Mouse (Mus musculus) urinary bladder, postnatal 36 days (tissue): ENCODE measurements around the gene Adgrb2.

ENCODE experiments used
- DNase-seq, 2 experiments: peaks; one replicate each; pipeline ENCODE4 v3.0.0; 2022; ENCODE audit warnings: low spot score in 2 of 2, mixed read lengths in 1 of 2

Gene Adgrb2

DNA sequence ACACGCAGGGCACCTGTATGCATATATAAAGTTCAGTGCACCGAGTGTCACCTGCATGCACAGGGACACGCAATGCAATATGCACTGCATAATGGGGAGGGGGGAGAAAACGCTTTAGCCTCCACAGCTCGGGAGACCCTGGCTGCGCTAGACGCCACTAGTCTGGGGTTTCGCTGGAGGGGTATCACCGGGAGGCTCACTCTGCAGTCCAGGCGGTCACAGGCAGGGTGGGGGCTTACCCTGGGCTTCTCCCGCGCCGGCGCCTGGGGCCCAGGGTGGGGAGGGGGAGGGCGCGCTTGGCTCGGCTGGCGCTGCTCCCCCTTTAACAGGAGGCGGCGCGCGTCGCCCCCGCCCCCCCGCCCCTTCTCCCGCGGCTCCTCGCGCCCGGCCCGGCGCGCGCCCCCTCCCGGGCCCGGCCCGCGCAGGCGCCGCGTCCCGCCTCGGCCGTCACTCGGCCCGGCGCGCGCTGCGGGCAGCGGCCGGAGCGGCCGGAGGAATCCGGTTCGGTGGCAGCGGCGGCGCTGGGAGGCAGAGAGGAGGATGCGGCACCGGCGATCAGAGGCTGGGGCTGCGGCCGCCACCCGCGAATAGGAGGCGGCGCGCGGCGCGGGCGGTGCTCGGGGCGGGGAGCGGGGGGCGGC is at the start of gene Adgrb2:
Gene Adgrb2 (plus strand): TSS at position 450 of the 641 bp plus-strand sequence.
- no peak for DNase-seq

DNA sequence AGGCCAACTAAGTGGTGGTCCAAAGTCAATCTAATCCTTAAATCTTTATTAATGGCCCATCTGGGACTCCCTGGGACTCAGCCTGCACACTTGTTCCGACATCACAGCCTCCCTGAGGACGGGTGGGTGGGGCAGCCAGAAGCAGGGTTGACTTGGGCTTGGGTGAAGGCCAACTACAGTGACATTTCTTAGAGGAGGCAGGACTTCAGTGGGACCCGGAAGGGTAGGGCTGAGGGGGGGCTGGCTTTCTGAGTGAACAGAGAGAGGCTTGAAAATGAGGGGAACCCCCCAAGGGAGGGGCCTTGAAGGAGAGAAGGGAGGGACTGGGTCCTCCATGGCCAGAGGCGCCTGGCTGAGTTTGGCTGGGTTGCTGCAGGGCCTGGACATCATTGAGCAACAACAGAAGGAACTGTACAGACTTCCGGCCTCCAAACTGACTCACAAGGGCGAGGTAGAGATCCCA is 33.3 kb upstream of the Adgrb2 start:
- peak; percentile 47 to 64 for DNase-seq

DNA sequence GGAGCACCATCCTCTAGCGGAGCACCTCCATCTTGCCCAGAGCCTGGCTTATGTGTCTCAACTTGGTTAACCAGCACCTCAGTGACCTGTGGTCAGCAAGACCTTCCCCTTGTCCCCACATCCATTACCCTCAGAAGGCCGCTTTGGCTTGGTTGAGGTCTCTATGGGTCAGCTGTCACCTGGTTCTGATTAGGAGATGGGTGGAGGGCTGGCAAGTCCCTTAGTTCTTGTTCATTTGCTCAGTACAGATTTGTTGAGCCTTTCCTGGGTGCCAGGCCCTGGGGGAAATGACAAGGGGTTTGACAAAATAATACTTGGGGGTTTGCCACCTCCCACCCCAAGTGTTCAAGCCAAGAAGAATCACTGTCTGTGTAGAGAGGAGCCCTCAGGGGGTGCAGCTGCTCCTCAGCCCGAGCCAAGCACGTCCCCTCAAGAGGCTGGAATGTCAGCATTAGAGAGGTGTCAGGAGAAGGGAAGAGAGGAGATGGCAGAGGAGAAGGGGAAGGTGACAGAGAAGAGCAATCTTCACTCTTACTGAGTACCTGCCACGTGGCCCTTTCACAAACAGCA is 32.3 kb upstream of the Adgrb2 start:
- DNase-seq: no peak

DNA sequence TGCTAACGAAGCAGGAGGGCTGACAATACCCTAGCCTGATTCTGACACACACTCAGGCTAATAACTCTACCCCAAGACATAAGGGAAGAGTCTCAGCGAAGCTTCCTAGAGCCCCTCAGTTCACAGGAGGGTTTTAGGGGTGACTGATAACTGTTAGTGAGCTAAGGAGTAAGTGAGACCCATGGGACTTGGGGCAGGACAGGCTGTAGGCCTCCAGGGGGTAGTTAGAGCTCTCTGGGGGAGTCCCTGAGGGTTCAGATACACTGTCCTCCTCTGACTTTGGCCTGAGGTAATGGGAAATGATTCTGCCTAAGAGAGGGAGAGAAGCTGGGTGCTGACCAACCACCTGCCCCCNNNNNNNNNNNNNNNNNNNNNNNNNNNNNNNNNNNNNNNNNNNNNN is 30.1 kb upstream of the Adgrb2 start:
- no peak for DNase-seq

DNA sequence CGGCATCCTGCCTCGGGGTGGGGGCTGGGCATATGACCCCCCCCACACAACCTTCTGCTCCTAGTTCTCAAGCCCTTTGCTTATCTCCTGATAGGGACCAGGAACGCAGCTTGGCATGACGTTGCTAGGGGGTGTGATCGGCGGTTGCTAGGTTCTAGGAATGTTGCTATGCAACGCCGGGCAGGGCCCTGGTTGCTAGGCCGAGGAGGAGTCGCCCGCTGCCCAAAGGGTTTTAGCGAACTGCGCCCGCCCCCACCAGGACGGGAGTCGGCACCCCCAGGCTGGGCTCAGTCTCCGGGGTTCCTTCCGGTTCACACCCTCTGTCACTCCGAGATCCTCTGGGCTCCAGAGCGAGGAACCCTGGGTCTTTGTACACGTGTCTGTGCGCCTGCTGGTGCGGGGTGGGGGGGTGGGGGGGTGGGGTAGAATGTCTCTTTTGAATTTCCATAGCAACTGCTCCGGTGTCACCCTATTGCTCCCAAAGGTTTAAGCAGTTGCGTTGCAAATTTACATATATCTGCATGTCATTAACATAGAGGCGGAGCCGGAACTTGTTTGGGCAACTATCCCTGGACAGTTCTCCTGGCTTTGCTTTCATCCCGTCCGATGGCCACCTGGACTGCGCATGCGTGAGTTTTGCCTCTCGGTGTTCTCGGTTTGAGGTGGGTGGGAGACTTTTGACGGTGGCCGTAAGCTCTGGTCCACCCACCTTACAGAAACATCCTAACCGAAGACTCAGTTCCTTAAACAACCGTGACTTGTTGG is 24.3 kb upstream of the Adgrb2 start:
- peak; percentile 54 to 68 for DNase-seq

DNA sequence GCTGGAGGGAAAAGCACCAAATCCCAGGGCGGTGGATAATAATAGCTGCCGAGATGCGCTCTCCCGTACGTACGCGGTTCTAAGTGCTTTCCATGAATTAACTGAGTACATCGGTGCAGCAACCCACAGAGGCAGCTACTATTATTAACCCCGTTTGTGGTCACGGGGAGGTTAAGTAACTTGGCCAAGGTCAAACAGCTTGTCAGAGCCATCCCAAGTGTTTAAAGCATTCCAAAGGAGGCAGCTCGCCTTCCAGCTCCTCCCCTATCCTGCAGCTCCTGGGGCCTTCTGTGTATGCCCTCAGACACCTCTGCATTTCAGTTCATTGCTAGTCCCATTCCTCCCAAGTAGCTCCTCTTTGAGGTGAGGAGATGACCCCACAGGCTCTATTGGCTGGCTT is 19.4 kb upstream of the Adgrb2 start:
- DNase-seq: no peak

DNA sequence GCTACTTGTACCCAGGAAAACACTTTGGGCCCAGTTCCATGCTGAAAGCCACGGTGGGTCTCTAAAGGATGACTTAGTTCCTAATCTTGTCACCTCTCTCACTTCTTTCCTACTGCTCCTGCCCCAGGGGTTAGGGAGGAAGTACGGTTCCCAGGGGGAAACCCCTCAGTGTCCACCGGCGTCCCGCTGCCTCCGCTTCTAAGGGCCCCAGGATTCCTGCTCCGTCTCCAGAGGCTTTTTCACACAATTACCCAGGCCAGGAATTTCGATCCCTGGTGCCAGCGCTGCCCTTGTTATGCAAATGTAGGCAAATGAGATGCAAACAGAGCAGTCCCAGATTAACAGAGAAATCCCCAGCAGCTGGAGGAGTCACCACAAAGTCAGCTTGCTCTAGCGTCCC is 18.5 kb upstream of the Adgrb2 start:
- no peak for DNase-seq

DNA sequence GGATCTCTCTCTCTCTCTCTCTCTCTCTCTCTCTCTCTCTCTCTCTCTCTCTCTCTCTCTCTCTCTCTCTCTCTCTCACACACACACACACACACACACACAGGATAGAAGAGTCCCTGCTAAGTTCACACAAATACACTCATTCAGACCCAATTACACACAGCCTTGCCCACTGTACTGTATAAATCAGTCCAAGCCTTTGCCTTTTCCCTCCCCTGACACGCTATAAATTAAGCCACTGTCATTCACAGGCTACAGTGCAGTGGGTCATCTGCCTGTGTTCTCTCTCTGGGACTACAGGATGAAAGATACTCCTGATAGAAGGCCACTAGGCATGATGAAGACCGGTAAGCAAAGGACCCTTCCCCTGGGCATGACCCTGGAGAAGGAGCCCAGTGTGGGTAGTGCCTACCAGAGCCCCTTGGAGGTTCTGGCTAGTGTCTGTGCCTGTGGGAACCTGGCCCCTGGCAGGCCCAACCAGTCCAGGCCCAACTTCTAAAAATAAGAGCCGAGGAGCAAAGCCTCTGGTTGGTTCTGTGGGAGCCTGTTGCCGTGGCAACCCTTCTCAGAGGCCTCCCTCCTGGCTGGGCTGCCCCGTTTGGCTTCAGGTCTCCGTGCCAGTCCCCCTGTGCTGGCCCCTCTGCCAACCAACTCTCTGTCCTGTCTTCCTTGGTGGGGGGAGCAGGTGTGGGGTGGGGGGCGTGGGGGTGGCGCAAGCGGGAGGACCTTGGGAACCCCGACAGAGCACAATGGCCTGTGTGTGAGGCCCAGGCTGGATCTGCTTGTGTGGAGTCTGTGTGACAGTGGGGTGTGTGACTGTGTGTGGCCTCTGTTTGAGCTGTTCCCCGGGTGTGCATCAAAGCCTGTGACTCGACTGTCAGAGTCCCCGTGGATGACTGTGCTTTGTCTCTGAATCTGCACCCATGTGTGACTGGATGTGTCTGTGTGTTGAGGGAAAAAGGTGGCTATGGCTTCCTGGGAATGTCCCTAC is 17.4 kb upstream of the Adgrb2 start:
- no peak for DNase-seq

DNA sequence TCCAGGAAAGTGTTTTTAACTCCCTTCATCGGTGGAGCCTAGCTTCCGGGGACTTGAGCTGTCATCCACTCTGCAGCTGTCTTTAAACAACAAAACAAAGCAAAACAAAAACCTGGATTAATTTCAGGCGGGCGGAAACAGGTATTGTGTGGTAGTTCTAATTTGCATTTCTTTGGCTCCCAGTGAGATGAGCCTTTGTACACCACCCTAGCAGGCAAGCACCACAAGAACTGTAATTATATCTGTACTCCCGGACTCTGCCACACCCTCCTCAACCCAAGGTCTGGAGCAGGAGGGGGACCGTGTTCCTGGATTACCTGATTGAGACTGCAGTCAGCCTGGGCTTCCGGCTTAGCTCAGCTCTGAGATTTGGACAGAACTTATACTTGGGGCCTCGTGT is 14.5 kb upstream of the Adgrb2 start:
- DNase-seq: no peak

DNA sequence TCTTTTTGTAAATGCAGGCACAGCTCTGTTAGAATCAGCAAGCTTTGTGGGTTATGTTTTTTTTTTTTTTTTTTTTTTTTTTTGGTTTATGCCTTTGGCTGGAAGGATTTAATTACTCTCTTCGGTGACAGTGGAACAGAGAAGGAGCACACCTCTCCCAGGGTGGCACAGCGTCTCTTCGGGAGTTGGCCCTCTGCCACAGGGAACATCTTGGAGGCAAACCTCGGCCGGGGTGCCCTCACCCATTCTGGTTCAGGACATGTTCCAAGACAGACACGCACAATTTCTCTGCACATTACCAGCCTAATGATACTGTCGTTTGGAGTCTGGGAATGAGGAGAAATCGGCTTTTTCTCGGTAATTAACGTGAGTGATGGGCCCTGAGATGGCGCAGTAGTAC is 13.8 kb upstream of the Adgrb2 start:
- no peak for DNase-seq

DNA sequence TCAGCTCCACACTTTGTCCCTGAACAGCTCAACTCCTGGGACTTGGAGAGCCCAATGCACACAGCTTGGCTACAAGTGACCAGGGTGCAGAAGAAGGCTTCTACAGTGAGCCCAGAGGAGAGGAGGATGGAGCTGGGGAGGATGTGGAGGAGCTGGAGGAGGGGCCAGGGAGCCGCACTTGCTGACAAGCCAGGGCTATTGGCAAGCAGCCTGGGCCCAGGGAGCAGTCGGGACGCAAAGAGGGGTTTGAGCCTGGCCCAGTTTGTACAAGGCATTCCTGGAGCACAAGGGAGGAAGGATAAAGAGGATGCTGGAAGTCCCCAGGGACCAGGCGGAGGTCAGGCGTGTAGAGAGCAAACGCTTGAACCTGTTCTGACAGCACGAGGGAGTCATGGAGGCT is 12.7 kb upstream of the Adgrb2 start:
- no peak for DNase-seq

DNA sequence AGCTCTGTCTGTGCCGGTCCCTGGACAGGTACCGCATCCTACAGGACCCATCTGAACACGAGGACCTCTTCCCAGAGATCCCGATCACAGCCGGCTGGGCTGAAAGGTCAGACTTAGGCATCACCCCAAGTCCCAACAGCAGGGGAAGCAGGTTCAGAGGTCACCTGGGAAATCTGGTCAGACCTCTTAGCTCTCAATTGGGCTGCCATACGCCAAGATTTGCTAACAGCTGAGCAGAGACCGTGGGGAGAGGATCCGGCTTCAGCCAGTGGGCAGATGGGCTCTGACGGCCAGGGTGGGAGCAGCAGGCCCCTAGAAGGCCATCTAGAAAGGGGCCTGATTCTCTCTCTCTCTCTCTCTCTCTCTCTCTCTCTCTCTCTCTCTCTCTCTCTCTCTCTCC is 10.4 kb upstream of the Adgrb2 start:
- DNase-seq: no peak

DNA sequence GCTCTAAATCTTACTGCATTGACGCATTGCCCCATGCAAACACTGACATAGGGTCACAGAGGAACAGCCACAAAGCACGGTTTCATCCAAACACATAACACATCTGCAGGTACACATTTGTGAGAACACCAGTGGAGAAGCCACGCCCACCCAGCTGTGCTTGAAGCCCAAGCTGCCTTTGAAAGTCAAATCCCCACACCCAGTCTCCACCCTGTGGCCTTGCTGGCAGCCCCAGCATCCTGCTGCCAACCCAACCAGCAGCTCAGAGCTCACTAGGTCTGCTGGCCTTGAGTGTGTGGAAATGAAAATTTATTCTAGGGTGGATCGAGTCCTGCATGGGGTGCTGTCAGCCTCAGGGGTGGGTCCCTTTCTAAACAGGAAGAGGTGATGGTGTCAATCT is 7.4 kb upstream of the Adgrb2 start:
- DNase-seq: no peak

DNA sequence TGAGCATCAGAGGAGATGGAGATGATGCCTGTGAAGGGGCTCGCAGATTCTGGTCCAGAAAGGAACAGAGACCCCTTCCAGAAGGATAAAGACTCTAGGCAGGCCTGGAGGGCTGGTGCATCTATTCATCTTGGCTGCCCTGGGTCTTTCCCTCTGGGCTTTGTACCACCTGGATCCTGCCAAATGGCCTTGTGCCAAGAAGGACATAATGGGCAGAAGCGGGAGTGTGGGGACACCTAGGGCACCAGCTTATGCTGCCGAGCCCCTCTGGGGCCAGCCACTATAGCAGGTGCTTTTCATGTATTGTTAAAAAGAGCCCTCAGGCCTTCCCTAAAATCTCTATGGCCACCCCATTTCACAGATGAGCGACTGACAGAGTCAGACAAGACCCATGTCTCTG is 6.4 kb upstream of the Adgrb2 start:
- DNase-seq: no peak

DNA sequence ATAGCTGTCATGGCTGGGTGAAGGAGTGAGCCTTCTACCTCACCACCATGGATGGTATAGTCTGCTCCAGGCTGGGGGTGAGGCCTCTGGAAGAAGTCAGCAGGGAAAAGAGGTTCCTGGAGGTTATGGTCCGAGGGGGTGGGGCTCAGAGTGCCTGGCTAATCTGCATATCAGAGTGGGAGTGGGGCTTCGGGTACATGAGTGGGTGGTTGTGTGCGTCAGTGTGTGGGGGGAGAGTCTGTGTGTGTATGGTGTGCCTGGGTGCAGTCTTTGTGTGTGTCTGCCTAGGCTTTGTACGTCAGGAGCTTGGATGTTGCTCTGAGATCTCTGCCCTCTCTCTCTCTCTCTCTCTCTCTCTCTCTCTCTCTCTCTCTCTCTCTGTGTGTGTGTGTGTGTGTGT is 5.7 kb upstream of the Adgrb2 start:
- DNase-seq: no peak

DNA sequence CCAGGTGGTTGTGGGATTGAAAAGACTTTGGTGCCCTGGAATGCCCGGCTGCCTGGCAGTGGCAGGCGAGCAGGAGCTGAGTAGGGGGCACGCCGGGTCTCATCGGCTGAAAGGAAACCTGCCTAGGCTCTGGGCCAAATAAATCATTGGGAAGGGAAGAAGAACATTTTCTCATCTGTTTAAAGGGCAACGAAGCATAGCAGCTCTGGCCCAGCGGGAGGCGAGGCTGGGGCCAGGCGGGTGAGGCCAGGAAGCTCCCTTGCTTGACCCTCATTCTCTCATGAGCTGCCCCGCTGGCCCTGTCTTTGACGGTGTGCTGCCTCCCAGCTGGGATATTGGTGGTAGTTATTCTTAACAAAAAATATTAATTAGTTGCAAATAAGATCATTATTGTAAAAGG is 3.0 kb upstream of the Adgrb2 start:
- DNase-seq: no peak

DNA sequence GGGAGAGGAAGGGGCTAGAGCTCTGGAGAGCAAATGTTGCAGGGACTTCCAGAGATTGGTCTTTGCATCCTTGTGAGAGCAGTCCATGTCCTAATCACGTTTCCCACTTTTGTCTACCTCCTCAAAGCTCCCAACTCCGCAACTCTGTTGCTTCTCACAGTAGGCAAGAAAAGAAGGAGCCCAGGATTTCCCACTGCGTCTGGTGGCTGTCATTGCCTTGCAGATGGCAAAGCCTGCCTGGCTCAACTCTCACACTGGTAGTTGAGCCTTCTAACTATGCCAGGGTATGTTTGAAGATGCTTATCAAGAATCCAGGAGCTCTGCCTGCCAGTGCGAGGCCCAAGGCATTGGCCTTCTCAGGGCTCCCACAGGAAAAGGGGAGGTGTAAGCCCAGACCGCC is 1.6 kb upstream of the Adgrb2 start:
- no peak for DNase-seq

DNA sequence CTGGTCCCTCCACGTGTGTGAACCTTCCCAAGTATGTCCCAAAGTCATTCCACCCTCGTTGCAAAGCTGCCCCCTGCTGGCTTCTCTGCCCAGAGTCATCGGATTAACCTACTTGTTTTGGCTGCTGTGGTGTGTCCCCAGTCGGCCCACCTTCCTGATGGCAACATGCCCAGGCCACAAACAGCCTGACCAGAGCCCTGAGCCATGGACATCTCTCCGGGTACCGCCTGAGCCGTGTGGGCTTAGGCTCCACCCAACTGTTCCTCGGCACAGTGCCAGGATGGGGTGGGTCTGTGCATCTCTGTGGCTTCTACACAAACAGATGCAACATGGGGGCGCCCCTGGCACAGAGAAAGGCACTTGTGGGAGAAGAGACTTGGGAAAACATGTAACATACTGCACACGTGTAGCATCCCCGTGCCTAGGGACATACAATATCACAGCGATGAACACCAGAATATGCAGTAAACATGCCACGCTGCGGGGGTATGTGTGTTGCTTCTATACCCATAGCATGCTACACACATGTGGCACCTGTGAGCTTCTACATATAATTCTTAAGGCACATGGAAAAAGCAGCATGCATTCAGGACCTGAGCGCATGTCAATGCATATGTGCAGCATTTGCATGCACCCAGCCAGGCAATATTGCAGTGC is 778 bp upstream of the Adgrb2 start:
- DNase-seq: peak; percentile 29 to 47

DNA sequence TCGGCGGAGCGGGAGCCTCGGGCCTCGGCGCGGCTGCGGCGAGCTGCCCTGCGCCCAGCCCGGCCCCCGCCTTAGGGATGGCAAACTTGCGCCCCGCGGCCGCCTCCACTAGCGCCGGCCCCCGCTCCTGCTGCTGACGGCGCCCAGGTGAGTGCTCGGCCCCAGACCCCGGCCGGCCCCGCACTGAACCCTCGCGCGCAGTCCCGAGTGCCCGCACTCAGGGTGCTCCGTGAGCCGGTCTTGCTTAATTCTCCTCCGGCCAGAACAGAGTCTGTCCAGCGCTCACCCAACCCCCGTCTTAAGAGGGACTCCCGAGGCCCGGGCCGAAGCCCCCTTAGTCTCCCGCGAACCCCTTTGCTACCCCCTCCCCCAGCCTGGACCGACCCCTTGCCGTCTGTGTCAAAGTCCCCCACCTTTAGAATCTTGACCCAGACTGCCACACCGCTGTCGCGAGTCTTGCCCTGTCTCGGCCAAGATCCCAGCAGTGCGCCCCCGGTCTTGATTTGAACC is 546 bp downstream of the Adgrb2 start:
- DNase-seq: no peak

DNA sequence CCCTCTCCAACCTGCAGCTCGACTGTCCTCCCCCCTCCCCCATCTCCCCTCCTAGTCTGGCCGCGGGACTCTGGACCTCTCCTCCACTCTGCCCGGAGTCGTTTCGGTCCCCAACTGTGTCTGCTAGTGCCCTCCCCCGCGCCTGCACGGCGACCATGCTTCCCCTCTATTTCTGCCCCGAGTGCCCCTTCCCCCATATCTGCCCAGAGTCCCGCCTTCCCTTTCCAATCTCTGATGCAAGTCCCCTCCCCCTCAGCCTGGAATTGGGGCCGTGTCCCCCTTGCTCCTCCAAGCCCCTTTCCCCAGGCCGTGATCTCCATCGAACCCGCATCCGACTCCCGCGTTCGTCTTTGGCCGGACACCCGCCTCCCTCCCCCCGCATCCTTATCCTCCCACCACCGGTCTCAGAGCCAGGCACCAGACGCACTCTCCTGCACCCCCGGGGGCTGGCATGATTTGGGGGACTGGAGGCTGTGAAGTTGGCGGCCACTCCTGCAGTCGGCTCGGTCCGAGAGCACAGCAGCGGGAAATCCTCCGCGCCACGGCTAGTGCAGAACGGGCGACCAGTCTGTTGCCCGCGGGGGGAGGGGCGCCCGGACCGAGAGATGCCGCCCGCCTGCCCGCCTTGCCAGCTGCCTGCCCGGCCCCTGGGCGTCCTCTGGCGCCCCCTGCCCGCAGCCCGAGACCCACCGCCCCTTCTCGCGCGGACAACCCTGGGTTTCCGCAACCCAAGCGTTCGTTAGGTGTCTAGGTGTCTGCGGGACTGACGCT is 1.2 kb downstream of the Adgrb2 start:
- DNase-seq: peak; percentile 11 to 35
